Mouse (Mus musculus) C2C12 (cell line): ENCODE measurements at regions not wholly inside any gene's neighbourhood (a gene's known extent, or its start where the extent isn't known, plus 50 kb on each side); places are given as distances from the start of the nearest gene placed in this dataset.

Experiments used
- CTCF ChIP-seq: IDR thresholded peaks from one replicate; pipeline ENCODE4 v1.5.1; 2011; ENCODE audit not compliant: control insufficient read depth, insufficient read depth, insufficient read length
- USF1 ChIP-seq: IDR thresholded peaks from one replicate; pipeline ENCODE4 v1.6.1; 2011; ENCODE audit warnings: low read depth, mild to moderate bottlenecking, control low read depth, moderate library complexity

DNA sequence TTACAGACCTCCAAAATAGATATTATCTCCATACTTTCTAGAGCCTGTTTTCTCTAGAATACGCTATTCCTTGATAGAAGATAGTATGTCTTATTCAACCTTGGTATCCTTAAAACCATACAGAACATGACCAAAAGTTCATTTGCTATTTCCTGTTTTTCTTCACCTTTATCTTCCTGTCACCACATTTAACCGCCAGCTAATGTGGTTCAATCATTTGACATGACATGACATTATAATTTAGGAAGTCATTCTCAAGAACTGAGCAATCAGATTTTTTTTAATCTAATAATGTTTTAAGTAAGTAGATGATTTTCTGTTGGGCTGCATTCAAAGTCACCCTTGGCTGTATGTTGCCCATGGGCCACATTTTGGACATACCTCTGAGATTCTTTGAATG lies 213.3 kb downstream of the Dad1 start:
- no peak for TF ChIP-seq USF1
- no peak for TF ChIP-seq CTCF
